Mouse (Mus musculus) heart, postnatal 4 days (tissue): ENCODE data around the gene Slc7a14. TPM values are rescaled to one million over a fixed set of nuclear protein-coding genes. Genes with fewer than 3 reads are reported as not detected.
A peak's percentile ranks its signal among the peaks of the same experiment; 100 is the strongest.

Source experiments
- DNase-seq: peaks from one replicate; pipeline ENCODE4 v3.0.0; 2021
- total RNA-seq, 2 experiments: library from RNA; stranded (reverse); gene quantifications; 2 replicates each; pipeline ENCODE4 v1.2.3; 2021

Gene Slc7a14
- total RNA-seq, 2 experiments from 2014 or later = 0.38 to 0.43 TPM

DNA sequence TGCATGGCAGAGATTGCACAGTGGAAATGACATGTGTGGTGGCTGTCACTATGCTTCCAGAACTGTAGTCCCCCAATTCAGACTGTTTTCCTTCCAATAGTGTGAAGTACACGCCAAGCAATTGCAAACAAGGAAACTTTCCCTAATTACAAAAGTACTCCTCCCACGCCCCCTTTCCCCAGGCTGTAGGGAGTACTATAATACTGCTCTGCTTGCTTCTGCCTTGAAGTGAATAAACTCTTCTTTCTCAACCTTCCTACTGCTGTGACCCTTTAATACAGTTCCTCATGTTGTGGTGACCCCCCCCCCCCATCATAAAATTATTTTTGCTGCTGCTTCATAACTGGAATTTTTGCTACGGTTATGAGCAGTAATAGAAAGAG lies 49.2 kb downstream of the Slc7a14 start:
- no peak for DNase-seq

DNA sequence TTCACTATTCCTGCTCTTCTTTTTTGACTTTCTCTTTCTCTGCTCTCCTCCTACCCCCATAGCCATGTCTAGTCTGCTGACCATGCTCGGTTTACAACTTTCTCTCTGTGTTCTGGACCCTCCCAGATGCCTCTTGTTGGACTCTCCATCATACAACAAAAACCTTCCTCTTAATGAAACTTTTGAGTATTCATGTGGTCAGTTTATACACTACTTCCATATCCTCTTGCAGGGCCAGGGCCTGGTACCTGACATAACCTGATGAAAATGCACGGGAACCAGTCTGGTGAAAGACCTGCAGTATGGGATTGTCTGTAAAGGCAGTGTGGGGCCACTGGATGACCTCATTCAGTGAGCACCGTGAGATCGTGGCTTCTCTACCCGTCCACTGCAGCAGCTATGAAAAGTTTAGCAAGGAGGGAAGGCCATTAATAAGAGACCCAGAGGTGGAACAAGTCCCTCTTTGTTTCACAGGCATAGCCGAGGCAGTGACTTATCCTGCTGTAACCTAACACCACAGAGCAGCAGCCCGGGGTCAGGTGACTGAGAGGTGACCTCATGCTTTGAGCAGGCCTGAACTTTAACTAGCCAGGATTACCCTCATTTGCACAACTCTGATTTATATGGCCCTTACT lies 49.7 kb downstream of the Slc7a14 start:
- DNase-seq = peak; percentile 28

DNA sequence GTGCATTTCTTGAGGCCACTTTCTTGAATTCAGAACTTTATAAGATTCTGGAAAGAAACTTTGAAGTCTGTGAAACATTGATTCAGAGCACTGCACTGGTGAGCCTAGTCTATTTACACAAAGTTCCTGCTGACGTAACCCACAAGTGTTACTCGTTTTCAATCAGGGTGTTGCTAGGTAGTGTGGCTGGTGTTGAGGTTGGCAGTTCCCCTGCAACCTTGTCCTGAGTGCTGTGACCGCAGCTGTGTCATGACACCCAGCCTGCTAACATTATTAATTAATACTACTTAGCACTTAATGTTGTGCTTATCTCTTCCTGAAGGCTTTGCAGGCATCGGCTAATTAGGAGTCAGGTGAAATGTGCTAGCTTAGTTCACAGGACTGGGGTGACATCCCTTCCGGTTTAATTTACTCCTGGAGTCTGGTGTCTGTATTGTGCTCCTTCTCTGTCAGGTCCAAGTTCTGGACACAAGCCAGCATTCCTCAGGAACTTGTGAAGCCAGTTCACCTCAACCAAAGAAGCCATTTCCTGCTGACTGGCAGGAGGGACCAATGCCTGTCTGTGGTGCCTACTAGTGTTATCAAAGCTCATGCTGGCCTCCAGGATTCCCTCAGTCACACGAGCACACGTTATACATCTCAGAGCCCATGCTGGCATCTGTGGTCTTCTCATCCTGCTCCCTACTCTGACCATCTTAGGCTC lies 50.5 kb downstream of the Slc7a14 start:
- DNase-seq = no peak

DNA sequence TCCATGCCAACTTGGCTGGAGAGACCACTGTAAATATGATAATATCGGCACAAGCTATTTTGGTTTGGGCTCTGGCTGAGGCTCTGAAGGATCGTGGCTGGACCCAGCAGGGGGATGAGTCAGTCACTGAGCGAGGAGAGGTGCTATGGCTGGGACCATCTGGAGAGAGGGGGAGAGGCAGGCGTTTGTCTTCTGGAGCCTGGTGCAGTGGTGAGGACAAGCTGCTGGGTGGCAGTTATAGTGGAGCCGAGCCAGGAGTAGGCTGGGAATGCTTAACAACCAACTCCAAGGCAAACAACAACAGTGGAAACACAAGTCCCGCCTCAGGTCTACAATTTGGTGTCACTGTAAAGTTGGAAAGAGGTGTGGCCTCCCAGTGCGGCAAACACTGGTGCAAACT lies 55.8 kb downstream of the Slc7a14 start:
- peak; percentile 47 for DNase-seq

DNA sequence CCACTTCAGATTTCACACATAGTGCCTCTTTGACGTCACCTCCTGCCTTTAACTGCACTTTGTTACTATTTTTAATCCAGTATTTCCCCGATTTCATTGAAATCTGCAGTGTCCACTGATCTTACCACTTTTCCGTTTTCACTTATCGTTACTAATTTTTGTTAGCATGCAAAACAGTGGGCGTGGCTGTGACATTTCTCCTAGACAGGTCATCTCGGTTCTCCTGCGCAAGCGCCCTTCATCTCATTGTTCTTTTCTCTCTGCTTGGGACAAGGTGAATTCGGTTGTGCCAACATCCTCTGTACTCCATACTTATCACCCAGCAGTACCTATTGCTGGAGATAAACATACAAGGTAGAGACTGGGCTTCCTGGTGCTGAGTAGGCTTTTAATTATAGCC lies 56.3 kb downstream of the Slc7a14 start:
- DNase-seq = no peak

DNA sequence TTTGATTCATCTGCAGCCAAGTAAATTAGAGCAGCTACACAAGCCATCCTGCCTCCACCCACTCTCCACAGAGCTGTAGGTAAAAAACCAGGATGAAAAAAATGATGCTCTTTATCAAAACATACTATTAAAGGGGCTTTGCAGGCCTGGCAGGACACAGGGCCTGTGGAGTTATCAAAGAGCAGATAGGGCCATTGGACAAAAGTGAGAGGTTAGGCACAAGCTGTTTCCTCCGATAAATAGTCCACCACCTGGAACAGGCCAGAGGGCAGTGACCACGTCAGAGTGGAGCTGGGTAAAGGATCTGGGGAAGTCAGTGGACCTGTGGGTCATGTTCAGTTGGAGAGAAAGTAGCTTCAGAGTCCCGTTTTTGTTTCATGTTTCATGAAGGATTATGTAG lies 57.6 kb downstream of the Slc7a14 start:
- DNase-seq = no peak

DNA sequence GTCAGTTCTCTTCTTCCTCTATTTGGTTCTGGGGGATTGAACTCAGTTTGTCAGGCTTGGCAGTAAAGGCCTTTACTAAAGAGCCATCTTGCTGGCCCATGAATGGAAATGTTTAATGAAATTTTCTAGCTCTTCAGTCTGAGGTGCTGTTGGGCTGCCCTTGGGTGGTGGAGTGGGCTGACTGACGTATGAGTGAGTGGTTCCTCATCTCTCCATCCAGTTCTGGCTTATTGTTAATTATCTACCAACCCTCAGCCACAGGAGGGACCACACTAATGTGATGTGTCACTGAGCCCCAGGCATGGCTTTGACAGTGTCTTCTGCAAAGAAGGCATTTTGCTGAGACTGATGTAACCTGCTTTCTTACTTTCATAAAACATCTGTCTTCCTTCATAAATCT lies 66.7 kb downstream of the Slc7a14 start:
- DNase-seq = no peak

DNA sequence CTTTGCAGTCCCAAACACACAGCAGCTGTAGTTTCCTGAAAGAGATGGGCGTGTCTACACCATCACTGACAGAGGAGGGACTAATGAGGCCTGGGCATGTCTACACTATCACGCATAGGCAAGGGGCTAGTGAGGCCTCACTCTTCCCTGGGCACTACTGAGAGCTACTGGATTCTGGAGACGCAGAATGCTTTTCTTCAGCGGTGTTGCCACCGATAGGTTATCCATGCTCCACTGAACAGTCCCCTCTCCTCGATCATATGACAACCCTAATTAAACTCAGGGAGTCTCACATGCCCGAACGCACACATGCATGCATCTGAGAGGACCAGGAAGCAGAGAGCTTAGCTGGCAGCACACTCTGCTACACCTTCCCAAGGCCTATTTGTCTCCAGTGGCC lies 69.3 kb downstream of the Slc7a14 start:
- DNase-seq = no peak

DNA sequence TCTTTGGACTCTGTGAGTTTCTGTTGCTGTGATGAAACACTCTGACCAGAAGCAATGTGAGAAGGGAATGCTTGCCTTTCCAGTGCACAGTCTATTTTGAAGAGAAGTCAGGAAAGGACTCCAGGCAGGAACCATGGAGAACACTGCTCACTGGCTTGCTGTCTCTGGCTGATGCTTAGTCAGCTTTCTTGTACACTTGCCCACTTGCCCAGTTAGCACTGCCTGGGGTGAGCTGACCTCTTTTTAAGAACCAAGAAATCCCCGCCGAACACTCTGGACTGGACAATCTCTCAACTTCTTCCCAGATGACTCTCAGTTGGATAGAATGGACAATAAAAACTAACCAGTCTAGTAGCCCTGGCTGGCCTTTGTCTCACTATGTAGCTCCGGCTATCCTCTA lies 70.5 kb downstream of the Slc7a14 start:
- DNase-seq = no peak

DNA sequence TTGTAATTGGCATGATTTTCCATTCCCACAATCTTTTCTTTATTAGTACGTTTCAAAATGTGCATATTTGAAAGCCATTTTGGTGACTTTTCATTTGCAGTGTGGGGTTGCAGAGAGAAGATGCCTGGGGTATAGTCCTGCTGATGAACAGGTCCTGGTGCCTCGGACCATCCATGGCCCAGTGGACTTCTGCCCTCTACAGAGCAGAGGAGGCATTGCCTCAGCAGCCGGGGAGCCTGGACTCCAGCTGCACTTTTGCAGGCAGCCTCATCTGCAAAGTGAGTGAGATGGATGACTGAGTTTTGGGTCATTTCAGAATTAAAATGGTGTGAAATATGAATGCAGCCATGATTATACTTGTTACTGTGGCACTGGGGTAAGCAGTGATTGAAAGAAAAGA lies 72.2 kb downstream of the Slc7a14 start:
- peak; percentile 44 for DNase-seq

DNA sequence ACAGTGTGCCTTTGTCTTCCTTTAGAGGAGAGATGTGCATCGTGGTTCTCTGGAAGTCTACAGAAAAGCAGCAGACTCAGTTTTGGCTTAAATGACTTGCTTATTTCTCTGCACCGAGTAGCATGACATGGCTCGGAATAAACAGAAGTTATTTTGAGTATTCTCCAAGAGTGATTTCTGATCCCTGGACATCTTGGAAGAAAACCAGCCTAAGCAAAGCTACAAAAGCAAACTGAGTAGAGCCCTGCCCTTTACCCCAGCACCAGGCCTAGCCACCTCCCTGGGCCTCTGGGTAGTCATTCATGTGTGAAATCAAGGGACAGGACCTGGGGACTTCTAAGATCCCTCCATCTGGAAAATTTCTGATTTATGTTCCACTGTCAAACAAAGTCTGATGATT lies 74.0 kb downstream of the Slc7a14 start:
- DNase-seq = no peak

DNA sequence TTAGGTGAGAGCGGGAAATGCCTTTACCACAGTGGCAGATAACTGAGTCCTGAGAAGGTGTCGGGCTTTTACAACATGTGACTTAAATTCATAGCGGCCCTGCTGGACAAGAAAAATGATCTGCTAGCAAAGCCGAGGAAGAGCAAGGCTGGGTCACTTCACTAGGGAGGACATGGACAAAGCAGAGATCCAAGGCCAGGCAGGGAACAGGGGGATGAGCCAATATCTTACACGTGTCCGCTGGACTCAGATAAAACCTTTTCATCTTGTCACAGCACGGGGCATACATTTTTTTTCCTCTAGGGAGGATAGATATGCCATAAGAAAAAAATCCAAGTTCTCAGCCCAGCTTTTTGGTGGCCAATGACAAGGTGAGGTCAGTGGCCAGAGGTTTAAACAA lies 75.8 kb downstream of the Slc7a14 start:
- DNase-seq = no peak

DNA sequence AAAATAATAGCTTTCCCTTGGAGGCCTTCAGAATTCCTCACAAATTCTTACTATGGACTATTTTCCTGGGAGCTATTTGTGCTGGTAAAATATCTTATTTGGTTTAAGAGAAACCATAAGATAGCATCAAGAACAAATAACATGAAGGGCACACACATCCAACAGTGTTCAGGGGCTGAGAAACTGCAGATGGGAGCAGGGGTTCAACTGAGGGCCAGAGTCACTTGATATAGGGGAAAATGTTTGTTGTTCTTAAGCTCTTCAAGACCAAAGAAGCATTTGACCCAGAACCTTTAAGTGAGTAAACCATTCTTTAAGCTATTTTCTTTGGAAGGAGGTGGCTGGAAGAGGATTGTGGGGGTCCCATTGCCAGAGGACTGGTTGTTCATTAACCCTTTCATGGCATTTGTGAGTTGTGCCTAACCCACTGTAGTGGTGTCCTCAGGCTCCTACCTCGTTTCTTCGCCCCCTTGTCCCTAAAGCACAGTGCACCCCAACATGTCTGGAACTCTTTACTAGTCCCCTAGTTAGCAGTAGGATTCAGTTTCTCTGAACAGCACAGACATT lies 76.3 kb downstream of the Slc7a14 start:
- no peak for DNase-seq

DNA sequence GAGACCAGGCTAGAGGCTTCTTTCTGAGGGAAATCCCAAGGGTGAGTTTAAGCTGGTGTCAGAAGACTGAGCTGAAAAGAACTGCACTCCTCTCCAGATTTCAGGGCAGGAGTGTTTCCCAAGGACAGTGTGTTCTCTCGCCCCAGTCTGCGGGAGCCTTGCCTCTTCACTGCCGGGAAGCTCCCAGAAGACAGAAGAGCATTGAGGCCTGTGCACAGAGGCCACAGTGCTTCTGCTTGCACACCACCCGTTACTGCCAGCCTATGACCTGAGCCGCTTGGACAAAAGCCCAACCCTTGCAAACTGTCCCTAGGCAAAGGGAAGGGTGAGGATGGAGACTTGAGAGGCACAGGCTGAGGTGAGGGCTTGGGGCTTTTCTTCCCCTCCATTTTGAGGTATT lies 80.9 kb downstream of the Slc7a14 start:
- no peak for DNase-seq

DNA sequence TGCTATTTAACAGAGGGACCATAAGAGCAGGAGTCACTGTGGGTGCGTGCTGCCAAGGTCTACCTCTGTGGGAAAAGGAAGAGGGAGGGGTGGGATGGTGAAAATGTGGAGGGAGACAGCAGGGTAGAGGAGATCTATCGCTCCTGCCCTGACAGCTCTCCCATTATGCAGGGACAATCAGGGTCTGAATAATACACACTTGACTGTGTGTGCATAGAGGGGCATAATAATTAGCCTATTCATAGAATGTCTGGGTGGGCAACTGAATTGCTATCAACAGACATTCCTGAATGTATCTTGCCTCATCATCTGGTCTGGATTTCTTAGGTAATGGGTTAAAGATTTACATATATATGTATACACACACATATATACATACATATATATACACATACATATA lies 81.7 kb downstream of the Slc7a14 start:
- no peak for DNase-seq

DNA sequence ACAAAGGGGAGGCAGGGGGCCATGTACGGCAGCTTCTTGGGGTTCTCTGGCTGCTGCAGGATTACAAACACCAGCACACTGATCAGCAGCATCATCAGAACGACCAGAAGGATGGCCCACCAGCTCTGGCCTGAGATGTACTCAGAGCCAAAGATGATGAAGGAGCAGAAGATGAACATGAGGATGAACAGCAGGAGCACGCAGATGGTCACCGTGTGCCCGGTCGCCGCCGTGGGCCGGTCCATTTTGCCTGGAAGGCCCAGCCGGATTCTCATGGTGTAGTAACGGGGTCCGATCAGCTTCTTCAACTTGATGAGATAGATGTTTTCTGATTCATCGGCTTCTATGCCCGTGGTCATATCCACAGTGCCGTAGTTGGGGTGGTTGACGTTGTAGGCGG lies 86.6 kb downstream of the Slc7a14 start:
- DNase-seq = no peak

DNA sequence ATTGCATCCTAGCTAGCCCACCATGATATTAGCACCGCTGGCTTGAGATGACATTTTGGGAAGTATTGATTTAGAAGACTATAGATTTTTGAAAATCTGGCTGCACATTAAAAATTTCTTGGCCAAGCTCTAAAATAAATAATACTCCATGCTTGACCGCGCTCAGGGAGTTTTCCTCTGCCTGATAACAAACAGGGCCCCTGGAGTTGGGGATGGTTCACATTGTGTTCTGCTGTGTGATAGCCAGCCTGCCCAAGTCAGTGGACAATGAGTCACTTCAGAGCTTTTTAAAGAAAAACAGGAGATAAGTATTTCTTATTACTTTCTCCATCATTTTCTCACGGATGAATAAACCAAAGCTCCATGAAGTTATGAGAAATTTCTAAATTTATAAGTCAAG lies 90.1 kb downstream of the Slc7a14 start:
- no peak for DNase-seq

DNA sequence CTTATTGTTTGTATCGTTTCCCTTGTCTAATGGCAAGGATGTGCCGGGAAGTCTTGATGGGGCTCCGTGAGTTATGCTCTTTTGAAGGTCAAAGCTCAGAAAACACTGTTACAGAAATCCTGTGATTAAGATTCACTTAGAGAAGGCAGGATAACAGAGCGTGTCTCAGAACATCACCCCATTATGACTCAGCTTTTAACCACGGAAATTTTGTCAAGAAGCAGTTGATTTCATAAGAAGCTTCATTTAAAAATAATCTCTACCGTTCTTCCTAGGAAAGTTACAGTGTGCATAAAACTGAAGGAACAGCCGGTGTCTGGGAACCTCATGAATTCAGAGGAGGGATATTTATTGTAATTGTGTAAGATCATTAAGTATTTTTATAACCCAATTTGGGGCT lies 90.7 kb downstream of the Slc7a14 start:
- no peak for DNase-seq

DNA sequence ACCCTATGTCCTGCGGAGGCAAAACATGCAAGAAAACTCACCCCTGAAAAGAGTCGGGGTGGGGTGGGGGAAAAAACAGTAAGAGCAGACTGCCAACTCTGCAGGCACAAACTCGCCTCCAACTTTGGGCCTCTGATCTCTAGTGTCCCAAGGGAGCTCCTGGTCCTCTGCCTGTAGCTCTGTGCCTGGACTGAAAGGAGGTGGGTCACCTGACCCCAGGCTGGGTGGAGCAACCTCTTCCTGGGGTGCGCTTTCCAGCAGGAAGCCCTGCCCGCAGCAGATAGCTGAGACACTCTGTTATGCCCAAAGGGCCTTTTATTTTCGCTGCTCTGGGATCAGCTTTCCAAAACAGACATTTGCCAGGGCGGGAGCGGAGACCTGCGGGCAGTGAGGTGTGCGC lies 92.7 kb downstream of the Slc7a14 start:
- no peak for DNase-seq

DNA sequence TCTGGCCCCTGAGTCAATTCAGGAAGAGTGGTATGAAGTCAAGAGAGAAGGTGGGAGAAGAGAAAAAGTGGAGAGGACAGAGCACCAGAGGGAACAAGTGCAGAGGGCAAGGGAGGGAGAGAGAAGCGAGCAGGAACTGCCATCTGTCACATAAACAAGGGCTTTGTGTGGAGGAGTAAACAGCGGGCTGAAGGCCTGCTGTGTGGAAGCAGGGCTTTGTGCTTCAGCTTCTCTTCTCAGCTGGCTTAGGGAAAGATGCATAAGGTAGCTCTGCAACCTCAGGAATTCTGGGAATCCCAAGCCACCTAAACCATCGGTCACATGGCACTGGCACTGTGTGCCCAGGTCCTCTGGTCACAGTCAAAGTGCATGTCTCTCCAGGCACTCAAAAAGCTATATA lies 96.4 kb downstream of the Slc7a14 start:
- no peak for DNase-seq

DNA sequence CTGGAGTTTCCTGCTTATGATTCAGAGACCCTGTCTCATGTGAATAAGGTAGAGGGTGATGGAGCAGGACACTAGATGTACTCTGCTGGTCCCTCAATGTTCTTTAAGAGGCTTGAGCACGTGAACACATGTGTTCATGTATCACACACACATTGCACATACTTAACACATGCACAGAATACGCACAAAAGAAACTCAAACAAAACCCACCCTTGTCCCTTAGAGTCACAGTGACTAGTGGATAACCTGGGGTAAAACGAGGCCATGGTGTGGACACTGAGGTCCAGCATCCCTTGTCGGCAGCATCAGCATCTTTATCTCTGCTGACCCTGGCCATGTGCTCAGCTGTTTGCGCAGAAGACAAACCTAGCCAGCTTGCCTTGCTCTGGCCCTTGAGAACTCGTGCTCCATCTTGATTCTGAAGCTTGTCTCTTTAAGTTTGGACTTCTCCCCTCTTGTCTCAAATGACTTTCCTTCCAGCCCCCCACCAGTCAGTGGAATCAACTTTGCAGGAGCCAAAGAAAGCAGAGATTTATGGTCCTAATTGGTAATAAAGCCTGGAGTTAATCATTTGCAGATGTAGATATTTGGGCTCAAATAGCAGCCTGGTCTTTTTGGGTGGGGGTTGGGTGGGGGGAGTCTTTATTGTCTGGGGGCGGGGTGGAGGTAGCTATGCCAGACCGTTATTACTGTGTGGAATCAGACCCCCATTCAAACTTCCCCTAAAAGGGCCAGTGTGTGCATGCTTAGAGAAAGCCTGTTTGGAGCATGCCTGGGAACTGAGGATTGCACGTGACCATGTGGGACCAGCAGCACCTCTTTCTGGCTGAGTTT lies 97.8 kb downstream of the Slc7a14 start:
- no peak for DNase-seq

DNA sequence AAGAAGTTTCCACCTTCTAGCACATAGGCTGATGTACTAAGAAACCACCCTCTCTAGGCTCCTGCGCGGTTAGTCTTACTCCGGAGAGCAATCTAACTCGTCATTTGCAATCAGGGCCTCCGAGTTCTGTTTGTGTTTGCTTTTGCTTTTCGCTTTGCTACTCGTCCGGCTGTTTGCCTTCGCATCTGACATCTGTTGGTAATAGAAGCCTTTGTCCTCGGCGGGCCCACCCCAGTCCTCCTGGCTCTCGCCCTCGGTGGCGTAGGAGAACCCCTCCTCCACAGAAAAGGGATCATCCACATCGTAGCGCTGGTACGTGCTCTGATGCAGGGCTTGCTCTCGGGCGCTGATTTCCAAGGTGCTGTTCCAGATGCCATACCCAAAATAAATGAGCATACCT lies 101.2 kb downstream of the Slc7a14 start:
- no peak for DNase-seq

DNA sequence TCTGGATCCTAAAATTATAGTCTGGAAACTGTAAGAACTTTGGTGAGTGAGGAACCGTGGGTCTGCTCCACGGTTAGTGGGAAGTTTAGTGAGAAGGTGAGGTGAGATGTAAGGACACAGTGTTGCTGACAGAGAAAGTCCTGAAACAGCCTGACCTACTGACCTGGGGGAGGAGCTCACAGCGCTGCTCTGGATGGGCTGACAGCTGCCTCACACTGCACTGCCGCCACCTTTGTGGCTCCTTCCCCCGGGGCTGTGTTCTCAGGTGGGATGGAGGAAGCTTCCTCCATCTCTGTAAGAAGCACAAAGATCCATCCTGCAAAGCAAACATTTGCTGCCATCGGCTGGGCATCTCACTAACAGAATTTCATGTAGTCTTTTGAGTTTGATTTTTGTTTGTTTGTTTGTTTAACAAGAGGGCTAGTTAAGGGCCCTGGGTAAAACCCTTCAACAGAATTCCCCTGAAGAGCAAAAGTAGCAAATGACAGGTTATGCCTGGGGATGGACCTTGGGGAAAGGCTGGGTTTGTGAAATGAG lies 101.7 kb downstream of the Slc7a14 start:
- no peak for DNase-seq
